Mouse (Mus musculus) lung, postnatal 0 days (tissue): ENCODE measurements around the gene Hnrnpul2.

Experiments used
- CTCF ChIP-seq: IDR thresholded peaks from 2 replicates; pipeline ENCODE4 v1.5.1; 2016; ENCODE audit warnings: antibody characterized with exemption, mild to moderate bottlenecking
- EP300 ChIP-seq: IDR thresholded peaks from 2 replicates; pipeline ENCODE4 v1.6.1; 2016; ENCODE audit warnings: antibody characterized with exemption, mild to moderate bottlenecking, control low read depth

- TF ChIP-seq CTCF (peak; percentile 63), EP300 (no peak)
These were observed 39.2 kb downstream of the Hnrnpul2 start for GRCm38 (mm10) chr19:8859018-8859417.
